Mouse (Mus musculus): ENCODE measurements at regions not wholly inside any gene's neighbourhood (a gene's known extent, or its start where the extent isn't known, plus 50 kb on each side); places are given as distances from the start of the nearest gene placed in this dataset.

DNA sequence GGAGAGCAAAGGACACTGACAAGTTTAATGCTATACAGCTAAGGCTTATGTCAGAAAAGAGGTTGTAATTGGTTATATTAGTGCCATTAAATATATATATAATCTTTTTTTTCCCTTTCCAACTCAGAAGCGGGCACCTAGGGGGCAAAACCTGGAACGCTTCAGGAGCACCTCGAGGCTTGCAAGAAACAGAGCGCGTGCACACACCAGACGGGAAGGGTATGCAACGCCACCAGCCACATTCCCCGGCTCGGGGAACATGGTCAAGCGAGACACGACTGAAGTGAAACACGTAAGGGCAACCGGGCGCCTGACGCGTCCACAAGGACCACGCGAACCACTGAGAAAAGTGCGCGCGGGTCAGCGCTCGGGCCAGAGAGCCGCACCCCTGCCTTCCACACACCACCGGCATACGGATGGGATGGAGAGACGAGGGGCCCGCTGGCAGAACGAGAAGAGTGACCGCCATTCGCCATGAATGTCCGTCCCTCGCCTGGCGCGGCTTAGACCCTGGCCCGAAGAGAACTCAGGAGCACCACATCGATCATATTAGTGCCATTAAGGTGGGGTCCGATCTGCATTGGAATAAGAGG is 60.0 kb upstream of the Crhr1 start:
- no peaks in the 10 kb centered on the region for H3K36me3 ChIP-seq (ENCODE audit: control insufficient read depth, insufficient read depth, low read length)
- no peak overlapping the region for H3K27ac ChIP-seq (ENCODE audit: low read depth, low read length)
- no peak for ATAC-seq
- H3K4me1 ChIP-seq (ENCODE audit: control insufficient read depth, insufficient read depth, low read depth, low read length): no peaks in the 10 kb centered on the region
- H3K27me3 ChIP-seq (replicated peaks; ENCODE audit: control insufficient read depth, insufficient read depth, low read length): no peaks in the 10 kb centered on the region
- 93% methylated on average over 38 of the region's 38 CpGs for WGBS
- H3K9ac ChIP-seq (ENCODE audit: low read depth, low read length): no peak overlapping the region
- no peak overlapping the region for H3K4me2 ChIP-seq (ENCODE audit: low read length)
- no peak overlapping the region for H3K4me3 ChIP-seq (ENCODE audit: low read length)
- H3K9me3 ChIP-seq (ENCODE audit: control insufficient read depth, low read length): no peaks in the 10 kb centered on the region

DNA sequence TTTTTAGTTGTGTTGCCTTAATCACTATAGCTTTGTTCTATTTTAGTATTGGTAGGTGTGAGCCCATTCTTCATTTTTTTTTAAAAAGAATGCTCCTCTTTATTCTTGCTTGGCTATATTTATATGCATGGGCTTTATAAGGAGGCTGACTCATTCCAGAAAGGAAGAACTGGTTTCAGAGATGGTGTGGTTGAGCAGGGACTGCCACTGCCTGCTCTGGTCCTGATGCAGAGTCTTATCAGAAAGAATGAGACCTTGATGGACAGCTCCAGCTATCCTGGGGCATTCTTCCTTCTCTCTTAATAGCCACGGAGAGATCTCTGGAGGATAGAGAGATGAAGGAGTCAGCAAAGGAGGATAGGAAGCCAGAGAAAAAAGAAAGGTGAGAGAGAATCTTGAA is 57.9 kb upstream of the Crhr1 start:
- WGBS: 82% methylated on average over 1 of the region's 1 CpGs
- Histone ChIP-seq H3K36me3 (ENCODE audit: control insufficient read depth, insufficient read depth, low read length) (no peaks in the 10 kb centered on the region), H3K4me2 (ENCODE audit: low read length) (no peak overlapping the region), H3K9ac (ENCODE audit: low read depth, low read length) (no peak overlapping the region), H3K4me1 (ENCODE audit: control insufficient read depth, insufficient read depth, low read depth, low read length) (no peaks in the 10 kb centered on the region), H3K27me3 (replicated peaks; ENCODE audit: control insufficient read depth, insufficient read depth, low read length) (no peaks in the 10 kb centered on the region), H3K4me3 (ENCODE audit: low read length) (no peak overlapping the region), H3K27ac (ENCODE audit: low read depth, low read length) (no peak overlapping the region), H3K9me3 (ENCODE audit: control insufficient read depth, low read length) (no peaks in the 10 kb centered on the region)
- no peak for ATAC-seq

DNA sequence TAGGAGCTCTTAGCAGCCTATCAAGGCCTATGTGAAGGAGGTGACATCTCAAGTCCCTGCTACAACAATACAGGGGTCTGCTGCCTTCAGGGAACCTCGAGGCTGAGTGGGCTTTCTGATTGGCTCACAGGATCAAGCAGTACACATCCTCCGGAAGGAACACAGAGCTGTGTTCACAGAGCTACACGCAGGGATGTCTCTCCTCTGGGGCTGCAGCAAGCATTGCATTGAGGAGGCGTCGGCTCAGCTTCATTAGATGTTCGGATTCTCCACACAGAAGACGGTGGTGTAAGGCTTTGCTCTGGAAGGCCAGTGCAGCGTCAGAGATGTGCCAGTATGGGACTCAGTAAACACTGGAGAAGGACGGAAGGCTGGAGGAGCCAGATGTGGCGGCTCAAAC is 57.3 kb upstream of the Crhr1 start:
- Histone ChIP-seq H3K9ac (ENCODE audit: low read depth, low read length) (no peak overlapping the region), H3K27ac (ENCODE audit: low read depth, low read length) (no peak overlapping the region), H3K9me3 (ENCODE audit: control insufficient read depth, low read length) (no peaks in the 10 kb centered on the region), H3K4me3 (ENCODE audit: low read length) (no peak overlapping the region), H3K27me3 (replicated peaks; ENCODE audit: control insufficient read depth, insufficient read depth, low read length) (no peaks in the 10 kb centered on the region), H3K36me3 (ENCODE audit: control insufficient read depth, insufficient read depth, low read length) (no peaks in the 10 kb centered on the region), H3K4me2 (ENCODE audit: low read length) (no peak overlapping the region), H3K4me1 (ENCODE audit: control insufficient read depth, insufficient read depth, low read depth, low read length) (no peaks in the 10 kb centered on the region)
- 62% methylated on average over 10 of the region's 10 CpGs for WGBS
- no peak for ATAC-seq

DNA sequence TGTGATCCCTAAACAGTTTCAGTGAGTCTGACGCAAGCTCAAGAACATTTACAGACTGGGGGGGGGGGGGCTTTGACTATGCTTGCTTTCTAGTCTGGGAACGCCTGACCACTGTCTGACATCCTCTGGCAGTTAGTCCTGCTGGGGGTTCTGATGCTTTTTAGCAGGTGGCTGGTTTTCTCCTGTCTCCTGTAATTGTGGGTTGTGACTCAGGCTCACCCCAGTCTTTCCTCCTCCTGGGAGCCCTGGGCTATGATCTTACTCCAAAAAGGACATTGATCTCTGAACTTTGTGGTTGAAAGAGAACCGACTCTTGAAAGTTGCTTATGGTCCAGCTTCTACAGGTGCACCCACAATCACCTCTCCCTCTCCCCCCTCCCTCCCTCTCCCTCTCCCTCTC is 50.6 kb upstream of the Crhr1 start:
- Histone ChIP-seq H3K4me1 (ENCODE audit: control insufficient read depth, insufficient read depth, low read depth, low read length) (no peaks in the 10 kb centered on the region), H3K36me3 (ENCODE audit: control insufficient read depth, insufficient read depth, low read length) (no peaks in the 10 kb centered on the region), H3K27me3 (replicated peaks; ENCODE audit: control insufficient read depth, insufficient read depth, low read length) (no peaks in the 10 kb centered on the region), H3K9ac (ENCODE audit: low read depth, low read length) (no peak overlapping the region), H3K27ac (ENCODE audit: low read depth, low read length) (no peak overlapping the region), H3K4me3 (ENCODE audit: low read length) (no peak overlapping the region), H3K4me2 (ENCODE audit: low read length) (no peak overlapping the region), H3K9me3 (ENCODE audit: control insufficient read depth, low read length) (no peaks in the 10 kb centered on the region)
- ATAC-seq: no peak
- 82% methylated on average over 3 of the region's 3 CpGs for WGBS

All from hindbrain, embryonic 16.5 days (tissue).